Mouse (Mus musculus) liver (tissue): ENCODE measurements around the gene Cap1.
"Not testable (repeated sequence)": the region's sequence is repeated elsewhere in the genome, so short reads cannot be mapped to it uniquely, and the experiment has no call there.

Experiments
- DNase-seq: peaks from one replicate; pipeline ENCODE4 v3.0.0-alpha.2; 2020; ENCODE audit warnings: mixed read lengths

Cap1 gene

DNA sequence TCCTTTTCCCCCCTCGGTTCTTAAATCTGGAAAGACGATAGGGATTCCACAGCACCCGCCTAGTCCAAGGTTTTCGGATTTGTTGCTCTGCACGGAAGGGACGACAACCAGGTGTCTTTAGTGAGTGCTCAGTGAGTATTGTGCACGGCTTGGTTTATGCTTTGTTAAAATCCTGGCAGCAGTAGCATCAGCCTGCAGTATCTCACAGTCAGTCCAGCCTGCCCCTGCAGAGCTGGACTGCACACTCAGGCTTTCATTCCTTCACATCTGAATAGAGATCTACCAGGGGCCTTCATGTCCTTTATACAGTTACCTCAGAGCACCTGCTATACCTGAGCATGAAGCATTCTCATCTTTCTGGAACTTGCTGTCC, 49.5 kb downstream of the Cap1 start:
- no peak for DNase-seq

DNA sequence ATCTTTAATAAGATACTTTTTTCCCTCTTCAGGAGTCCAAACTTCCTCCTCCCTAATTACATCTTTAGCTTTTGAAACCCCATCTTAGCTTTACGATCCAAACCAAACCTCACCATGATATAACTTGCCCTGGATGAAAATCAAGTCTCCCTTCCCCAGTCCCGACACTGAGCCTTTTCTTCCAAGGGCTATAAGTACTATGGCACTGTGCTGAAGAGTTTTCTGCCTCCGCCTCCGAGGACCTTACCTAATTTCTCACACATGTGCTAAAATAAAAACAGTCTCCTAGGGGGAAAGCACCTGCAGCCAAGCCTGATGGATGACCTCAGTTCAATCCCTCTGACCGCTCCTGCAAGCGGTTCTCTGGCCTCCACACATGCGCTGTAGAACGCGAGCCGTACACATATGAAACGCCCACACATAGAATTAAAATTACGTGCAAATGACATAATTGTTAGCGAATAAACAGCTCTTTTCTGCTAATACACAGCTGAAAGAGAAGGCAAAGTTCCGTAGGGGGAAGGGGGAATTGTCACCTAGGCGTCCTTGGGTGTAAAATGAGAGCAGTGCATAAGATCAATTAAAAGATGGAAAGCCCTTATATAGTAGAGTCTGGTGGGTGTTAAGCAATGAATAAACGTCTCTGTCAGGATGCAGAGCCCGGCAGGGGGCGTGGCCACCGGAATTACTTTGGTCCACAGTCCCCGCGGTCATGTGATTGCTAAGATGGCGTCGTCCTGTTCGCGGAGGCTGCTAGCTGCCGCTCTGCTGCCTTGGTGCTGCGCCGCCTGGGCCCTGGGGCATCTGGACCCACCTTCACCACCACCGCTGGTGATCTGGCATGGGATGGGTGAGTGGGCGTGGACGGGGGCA, 50.1 kb downstream of the Cap1 start, which contains the start of gene Ppt1:
Ppt1 (plus strand) TSS at position 713 of the 873 bp plus-strand sequence.
- peak; percentile 89 for DNase-seq

DNA sequence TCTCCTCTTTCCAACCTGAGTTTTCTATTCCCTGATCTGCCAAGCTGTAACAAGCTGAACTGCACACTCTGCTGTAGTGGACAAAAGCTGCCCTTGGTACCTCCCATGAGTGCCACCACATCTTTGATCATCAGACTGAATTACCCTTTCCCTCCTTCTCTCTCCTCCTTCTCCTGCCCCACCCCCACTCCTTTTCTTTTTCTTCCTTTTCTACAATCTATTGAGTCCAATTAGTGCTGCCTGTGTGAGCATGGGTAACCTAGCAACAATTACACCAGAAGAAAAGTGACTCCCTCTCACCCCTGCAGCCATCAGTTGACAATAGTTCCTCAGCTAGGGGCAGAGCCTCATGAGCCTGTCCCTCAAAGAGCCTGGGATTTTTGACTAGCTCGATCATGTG, 54.0 kb downstream of the Cap1 start:
- DNase-seq: no peak

DNA sequence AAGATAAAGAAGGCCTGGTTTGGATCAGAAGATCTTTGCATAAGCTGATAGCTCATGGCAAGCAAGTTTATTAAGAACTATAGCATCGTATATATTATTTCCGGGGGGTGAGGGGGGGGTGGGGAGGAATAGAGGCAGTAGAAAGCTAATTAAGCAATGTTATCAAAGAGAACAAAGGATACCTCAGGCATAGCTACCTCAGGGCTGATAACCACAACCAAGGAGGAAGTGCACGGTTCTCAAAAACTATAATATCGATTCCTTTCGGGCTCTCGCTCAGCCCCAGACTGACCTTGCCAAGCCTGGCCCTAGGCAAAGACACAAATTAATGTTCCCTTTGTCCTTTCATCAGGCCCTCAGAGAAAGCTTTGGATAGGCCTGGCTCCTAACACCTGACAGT, 56.5 kb downstream of the Cap1 start:
- DNase-seq: no peak

DNA sequence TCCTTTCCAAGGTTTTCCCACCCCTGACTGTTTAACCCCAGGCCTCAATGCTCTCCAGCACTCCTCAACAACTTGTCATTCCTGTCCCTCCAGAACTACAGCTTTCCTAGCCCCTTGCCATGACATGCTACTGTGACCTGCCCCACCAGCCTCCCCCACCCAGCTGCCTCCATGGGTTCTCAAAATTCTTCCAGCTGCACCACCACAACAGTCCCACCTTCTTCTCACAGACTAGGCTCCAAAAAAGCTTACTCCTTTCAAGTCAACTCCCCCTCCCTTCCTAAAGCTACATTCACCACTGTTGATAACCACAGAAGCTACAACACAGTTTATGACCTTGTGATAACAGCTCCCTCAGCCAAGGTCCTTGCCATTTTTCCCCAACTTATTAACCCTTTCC, 58.2 kb downstream of the Cap1 start:
- DNase-seq: no peak

DNA sequence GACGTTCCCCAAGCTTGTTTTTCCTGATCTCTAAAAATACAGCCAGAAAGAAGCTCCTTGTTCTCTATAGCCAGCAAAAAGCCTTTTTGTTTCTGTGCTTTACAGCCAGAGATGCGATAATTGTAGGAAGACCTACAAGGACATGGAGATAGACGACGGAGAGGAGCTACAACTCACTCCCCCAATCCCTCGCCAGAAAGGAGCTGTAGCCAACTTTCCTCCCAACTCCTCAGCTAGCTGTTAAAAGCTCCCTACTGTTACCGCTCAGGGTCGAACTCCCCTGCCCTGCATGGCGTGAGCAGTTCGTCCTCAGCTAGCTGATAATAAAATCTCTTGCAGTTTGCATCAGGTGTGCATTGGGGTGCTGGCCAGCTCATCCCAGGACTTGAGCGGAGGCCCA, 64.9 kb downstream of the Cap1 start:
- DNase-seq: not testable (repeated sequence)

DNA sequence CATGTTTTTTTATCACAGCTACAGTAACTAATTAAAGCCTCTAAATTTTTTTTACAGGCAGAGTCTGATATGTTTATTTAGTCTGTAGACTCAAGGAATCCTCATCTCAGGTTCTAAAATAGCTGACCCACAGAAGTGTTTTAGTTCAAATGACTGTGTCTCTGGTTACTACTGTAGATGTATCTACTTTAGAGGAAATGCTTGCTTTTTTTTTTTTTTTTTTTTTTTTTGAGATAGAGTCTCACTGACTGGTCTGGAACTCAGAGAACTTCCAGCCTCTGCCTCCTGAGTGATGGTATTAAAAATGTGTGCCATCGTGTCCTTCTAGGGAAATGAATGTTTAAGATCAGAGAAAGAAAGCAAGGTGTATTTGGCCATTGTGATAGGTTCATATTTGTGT, 69.7 kb downstream of the Cap1 start:
- DNase-seq: no peak

DNA sequence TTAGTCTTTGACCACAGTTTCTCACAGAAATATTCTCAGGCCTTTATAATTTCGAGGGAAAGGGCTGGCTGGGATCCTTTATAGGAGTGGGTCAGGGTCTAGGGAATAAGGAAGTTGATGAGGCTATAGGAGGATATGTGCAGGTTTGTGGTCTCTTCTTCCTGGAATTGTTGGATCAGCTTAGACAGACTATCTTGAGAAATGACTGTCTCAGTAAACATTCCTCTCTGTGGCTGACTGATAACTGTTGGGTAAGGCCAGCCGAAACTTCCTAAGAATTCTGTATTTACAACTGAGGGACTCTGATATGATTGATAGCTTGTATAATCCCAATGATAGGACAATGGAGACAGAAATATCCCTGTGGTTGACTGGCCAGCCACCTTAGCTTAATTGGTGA, 74.0 kb downstream of the Cap1 start:
- DNase-seq: no peak

DNA sequence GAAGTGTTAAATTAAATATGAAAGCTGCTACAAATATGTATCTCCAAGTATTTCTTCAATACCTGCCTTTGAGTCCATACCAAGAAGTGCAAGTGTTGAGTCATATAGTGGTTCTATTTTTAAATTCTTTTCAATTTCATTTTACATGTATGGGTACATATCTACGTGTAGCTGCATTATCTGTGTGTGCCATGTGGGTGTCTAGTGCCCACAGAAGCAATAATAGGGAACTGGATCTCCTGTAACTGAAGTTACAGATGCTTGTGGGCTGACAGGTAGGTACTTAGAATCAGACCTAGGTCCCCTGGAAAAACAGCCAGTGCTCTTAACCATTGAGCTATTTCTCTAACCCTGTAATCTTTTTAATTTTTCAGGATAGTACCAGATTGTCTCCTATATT, 74.7 kb downstream of the Cap1 start:
- no peak for DNase-seq
